Mouse (Mus musculus) urinary bladder, postnatal 36 days (tissue): ENCODE data around the gene Cops8.
A peak's percentile ranks its signal among the peaks of the same experiment; 100 is the strongest.

Source experiments
- DNase-seq, 2 experiments: peaks; one replicate each; pipeline ENCODE4 v3.0.0; 2022; ENCODE audit warnings: low spot score in 2 of 2, mixed read lengths in 1 of 2

The Cops8 gene

GRCm38 (mm10) chr1:90650781-90651437 lies 48.1 kb downstream of the Cops8 start:
- DNase-seq = peak; percentile 38 to 60

DNA sequence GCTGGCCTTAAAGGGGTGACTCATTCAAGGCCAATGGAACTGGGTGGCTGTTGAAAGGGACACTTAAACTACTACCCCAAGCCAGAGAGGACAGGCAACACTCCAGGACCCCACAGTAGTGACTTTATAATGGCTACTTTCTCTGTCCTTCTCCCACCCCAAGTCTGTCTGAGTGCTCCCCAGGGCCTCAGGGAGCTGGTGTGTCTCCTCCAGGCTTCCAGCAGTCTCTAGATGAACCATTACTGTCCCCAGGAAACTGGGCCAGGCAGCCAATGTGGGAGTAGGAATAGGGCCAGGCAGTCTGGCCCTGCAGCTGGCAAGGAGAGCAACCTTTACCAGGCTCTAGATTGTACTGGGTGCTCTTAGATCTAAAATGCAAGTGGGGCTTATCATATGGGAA lies 49.0 kb downstream of the Cops8 start:
- DNase-seq = no peak

GRCm38 (mm10) chr1:90652553-90652952 lies 49.8 kb downstream of the Cops8 start:
- no peak for DNase-seq

DNA sequence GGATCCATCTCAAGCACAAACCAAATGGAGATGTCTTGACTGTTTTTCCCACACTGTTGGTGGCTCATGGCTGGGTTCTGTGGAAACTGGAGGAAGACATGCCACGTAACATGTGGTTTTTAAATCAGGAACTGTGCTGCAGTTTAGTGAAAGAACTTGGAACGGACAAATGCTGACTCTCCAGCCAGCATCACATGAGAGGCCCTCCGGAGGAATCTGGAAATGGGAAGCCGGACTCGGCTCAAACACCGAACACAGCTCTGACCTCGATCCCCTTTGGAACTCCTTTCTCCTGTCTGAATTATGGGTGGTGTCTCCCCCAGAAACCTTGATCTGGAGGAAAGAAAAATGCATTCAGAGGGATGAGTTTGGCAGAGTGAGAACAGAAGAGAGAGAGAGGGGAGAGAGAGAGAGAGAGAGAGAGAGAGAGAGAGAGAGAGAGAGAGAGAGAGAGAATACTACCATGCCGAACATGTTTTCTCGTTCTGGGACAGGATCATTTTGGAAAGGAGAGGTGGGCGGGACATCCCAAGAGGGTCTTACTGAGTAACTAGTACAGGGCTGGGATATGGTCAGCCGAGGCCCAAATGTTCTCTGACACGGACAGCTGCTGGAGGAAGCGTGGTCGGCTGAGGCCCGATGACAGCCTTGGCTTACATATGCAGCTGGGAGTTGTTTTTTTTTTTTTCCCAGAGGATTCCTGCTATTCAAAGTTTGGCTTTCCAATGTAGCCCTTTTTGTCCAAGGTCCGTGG lies 53.9 kb downstream of the Cops8 start:
- peak in 1 of 2 experiments; percentile 29 for DNase-seq

DNA sequence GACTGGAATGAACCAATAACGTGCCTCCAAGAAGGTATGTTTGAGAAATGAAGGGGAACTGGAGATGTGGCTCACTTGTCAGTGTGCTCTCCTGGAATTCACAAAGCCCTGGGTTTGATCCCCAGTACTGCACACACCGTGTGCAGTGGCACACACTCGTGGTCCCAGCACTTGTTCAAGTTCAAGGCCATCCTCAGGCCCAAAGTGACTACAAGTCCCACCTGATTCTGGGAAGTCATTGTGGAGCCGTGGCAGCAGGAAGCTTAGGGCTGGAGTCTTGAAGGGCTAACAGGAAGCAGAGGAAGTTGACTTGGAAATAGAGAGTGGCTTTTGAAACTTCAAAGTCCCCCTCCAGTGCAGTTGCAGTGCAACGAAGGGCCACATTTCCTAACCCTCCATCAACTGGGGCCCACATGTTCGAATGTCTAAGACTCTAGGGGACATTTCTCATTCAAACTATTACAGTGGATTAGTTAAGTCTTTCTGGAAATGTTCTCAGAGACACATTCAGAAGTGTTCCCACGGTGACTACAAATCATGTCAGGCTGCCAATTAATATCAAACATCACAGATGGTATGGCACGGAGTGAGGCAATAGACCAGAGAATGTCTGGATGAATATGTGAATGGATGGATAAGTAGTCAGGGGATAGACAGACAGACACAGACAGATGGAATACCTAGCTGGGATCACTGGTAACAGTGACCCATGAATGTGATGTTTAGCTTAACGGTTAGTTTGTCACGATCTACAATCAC lies 54.7 kb downstream of the Cops8 start:
- no peak for DNase-seq

- no peak for DNase-seq
Observed at GRCm38 (mm10) chr1:90658581-90658980, 55.8 kb downstream of the Cops8 start.

DNA sequence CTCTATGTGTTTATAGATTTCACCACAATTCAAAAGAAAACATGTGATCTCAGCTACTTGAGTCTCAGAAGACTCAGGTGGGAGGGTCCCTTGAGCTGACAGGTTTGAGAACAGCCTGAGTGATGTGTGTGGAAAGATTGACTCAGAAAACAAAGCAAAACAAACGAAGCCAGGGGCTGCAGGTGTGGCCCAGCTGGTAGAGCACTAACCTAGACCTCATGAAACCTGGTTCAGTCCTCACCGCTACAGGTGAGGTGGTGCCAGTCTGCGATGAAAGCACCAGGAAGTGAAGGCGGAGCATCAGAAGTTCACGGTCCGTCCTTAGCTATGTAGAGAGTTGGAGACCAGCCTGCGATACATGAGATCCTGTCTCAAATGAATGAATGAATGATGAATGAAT lies 57.4 kb downstream of the Cops8 start:
- DNase-seq = no peak

GRCm38 (mm10) chr1:90662491-90662890 lies 59.7 kb downstream of the Cops8 start:
- no peak for DNase-seq
